Mouse (Mus musculus) layer of hippocampus, postnatal 25 days (tissue): ENCODE measurements at regions not wholly inside any gene's neighbourhood (a gene's known extent, or its start where the extent isn't known, plus 50 kb on each side); places are given as distances from the start of the nearest gene placed in this dataset.

Experiments used
- DNase-seq, 2 experiments: peaks; one replicate each; pipeline ENCODE4 v3.0.0; 2022; ENCODE audit warnings: mixed read lengths in 2 of 2, low spot score in 1 of 2; ENCODE audit errors: extremely low spot score in 1 of 2

DNA sequence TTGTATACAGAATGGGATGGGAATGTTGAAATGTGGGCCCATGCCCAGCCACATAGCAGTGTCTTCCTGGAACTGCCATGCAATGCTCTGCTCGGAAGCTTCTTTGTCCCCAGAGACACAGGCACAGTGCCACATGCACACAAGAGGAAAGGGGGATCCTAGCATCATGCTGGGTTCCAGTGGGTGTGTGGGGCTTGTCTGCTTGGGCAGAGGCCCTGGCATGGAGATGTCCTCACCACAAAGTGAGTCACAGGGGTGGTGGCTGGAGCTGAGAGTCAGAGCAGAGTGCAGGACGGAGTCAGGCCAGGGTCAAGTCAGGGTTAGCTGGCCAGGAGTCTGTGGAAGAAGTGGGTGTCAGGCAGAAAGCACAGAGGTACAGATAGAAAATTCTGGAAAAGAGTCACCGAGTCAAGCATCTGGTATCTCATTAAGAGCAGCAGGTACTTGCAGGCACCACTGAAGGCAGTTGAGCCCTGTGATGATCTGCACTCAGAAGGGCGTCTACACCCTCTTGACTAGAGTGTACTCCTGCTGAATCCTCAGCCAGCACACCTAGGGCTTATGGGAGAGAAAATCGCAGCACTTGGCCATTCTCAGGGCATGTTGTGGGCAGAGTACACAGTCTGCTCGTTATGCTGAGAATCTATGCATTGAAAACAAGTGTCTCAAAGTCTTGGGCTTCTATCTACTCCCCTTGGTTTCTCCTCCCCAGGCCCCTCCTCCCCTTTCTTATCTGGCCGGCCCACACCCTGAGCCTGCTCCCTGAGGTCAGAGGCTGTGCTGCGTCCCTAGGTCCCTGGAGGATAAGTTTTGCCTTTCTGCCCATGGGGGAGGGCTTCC lies 85.3 kb downstream of the Ackr3 start:
- DNase-seq, result no peak

DNA sequence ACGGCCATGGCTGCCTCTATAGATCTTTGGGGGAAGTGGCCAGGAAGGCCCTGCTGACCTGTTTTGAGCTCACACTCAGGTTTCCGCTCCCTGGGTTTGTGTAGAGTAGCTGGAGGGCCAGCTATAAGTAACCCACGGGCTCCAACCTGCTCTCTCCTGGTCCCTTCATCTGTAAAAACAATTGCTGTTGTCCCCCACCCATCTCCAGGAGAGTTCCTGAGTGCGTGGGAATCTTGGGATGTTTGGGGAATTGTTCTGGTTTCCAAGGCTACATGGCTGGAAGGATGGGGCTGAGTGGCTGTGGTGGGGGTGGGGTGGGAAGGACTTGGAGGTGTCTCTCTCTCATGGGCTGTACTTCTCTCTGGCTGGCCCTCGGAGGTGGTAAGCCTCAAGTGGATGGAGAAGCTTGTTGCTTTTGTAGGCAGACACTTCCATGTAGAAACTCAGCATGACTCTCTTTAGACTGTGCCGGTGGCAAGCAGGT lies 86.0 kb downstream of the Ackr3 start:
- no peak for DNase-seq

GRCm38 (mm10) chr1:90290428-90291197 lies 86.8 kb downstream of the Ackr3 start:
- no peak for DNase-seq

DNA sequence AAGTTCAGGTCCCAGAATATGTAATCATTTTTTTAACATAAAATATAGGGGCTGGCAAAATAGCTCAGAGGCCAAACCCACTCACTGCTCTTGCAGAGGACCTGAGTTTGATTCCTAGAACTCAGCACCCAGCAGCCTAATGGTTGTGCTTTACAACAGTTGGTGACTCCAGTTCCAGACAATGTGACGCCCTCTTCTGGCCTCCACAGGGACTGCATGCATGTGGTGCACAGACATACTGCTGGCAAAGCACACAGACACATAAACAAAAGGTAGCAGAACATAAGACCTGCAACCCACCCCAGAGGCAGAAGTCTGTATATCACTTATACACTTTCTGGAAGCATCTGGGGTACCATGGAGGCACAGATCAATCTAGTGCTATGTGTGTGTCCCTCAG lies 87.5 kb downstream of the Ackr3 start:
- no peak for DNase-seq

- no peak for DNase-seq
These were observed 94.0 kb downstream of the Ackr3 start for GRCm38 (mm10) chr1:90297751-90298150.

DNA sequence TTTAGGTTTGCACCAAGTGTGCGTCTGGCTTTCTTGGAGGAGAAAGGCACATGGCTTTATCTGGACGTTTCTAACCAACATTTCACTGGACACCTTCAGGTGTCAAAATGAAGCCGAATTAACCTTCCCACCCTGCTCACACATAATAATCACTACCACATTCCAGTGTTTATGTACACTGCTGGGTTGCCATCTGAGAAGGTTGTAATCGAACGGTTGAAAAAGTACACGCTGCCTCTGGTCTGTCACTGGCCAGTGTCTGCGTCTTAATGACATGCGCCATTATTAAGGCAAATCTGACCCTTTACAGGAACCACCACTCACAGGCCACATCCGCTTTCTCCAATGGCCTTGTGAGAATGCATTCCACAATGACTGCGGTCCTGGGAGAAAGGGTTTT lies 96.4 kb downstream of the Ackr3 start:
- DNase-seq, result no peak

GRCm38 (mm10) chr1:90304331-90304730 lies 100.6 kb downstream of the Ackr3 start:
- DNase-seq, result no peak

DNA sequence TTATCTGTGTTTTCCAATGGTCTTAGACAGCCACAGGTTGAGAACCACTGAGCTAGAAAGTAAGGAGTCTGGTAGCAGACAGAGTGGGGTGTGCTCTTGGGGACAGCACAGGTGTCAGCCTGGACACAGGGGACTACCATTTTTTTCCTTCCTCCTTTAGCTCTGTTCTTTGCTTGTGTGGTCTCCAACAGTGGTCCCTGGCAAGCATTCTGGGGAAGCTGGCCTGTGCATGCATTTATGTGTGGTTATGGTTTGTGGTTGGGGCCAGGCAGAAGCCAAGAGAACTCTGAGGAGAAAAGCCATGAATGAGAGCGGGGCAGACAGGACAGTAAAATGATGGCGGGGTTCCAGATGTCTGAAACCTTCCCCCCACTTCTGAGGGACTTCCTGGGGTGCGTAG lies 107.2 kb downstream of the Ackr3 start:
- DNase-seq, result no peak

GRCm38 (mm10) chr1:90311649-90312442 lies 108.1 kb downstream of the Ackr3 start:
- no peak for DNase-seq

- DNase-seq, result no peak
These were observed 110.1 kb downstream of the Ackr3 start for GRCm38 (mm10) chr1:90313750-90314359.

- no peak for DNase-seq
These were observed 114.1 kb downstream of the Ackr3 start for GRCm38 (mm10) chr1:90317902-90318301.

- DNase-seq, result no peak
These were observed 114.7 kb downstream of the Ackr3 start for GRCm38 (mm10) chr1:90318502-90318901.

DNA sequence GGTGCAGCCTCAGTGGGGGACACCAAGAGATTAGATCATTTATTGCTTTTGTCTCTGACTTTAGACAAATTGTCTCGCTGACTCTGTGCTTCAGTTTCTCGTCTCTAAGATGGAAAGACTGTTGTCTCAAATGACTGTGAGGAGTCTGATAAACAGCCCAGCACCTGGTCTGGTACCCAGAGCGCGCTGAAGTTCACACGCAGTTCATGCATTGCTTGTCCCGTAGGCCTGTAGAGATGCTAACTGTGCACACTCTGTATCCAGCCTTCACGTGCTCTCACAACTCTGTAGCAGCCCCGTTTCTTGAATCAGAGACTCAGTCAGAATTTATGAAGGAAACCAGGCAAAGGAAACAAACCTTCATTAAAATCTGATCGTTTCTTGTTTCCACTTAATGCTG lies 116.7 kb downstream of the Ackr3 start:
- DNase-seq, result no peak

DNA sequence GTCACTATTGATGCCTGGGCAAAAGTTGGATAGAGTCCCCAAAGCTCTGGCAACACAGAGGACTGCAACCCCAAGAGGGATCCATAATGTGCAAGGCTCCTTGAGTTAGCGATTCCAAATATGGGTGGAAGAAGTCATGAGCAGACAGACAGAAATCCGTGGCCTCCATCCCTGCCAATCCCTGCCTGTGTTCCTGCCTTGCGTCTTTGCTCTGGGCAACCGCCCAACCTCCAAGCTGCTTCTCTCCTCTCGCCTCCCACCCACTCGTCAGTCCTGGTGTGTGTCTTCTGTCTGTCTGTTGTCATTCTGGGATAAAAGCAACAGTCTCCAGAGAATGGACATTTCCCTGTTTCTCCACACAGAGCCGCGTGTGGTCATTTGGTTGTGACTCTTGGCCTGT lies 117.7 kb downstream of the Ackr3 start:
- DNase-seq, result no peak

GRCm38 (mm10) chr1:90327237-90327636 lies 123.5 kb downstream of the Ackr3 start:
- DNase-seq, result no peak

GRCm38 (mm10) chr1:90332531-90332930 lies 128.8 kb downstream of the Ackr3 start:
- no peak for DNase-seq

DNA sequence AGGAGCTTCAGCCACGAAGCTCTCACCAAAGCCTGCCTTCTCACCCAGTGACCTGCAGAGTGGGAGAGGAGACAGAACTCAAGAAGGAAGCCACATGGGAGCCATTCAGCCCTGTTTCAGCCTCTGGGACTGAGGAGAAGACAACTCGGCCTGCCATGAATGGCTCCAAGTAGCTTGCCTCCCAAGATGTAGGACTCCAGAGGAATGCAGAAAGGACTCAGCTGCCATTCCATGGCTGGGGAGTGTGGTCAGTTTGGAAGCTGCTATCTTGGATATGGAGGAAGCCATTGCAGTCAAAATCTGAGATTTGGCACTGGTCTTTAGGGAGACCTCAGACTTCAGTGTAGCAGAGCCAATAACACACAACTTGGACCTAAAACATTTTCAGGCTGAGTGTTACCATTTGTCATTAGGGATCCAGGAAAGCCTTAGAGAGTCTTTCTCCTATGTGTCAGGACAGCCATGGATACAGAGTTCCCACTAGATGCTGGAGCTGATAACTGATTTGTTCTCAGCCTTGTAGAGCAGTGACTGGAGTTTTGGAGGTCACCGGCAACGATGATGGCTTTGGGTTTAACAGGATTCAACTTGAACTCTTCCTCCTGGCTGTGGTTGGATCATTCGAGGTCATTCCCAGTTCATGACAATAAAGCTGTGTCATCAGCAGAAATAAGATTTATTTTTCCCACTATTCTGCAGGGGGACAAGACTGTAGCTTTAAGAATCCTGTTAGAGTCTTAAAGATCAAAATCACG lies 130.1 kb downstream of the Ackr3 start:
- no peak for DNase-seq

- DNase-seq, result no peak
These were observed 131.4 kb downstream of the Ackr3 start for GRCm38 (mm10) chr1:90335001-90335747.

DNA sequence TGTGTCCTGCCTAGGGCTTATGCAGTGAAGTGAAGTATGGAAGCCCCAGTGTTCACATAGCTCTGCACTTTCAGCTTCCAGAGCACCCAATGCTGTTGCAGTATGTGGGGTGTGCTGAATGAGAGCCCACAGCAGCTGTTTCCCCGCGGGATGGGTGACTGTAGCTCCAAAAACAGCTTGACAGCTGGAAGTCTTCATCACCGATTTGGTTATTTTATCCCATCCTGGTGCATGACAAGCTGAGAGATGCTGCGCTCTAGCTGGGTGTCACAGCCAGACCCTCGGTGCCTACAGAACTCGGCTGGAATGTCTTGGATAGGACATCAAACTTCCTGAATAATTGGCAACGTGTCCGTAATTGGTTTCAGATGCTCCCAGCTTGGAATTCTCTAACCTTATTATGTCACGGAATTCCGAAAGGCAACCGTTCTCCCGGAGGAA lies 134.1 kb downstream of the Ackr3 start:
- DNase-seq, result no peak
